Mouse (Mus musculus): ENCODE results near the gene Psmb7. TPM values are rescaled to one million over a fixed set of nuclear protein-coding genes. Genes with fewer than 3 reads are reported as not detected.

Psmb7 gene
- polyA plus RNA-seq, 1 experiment from 2014 or later, result 211 TPM

DNA sequence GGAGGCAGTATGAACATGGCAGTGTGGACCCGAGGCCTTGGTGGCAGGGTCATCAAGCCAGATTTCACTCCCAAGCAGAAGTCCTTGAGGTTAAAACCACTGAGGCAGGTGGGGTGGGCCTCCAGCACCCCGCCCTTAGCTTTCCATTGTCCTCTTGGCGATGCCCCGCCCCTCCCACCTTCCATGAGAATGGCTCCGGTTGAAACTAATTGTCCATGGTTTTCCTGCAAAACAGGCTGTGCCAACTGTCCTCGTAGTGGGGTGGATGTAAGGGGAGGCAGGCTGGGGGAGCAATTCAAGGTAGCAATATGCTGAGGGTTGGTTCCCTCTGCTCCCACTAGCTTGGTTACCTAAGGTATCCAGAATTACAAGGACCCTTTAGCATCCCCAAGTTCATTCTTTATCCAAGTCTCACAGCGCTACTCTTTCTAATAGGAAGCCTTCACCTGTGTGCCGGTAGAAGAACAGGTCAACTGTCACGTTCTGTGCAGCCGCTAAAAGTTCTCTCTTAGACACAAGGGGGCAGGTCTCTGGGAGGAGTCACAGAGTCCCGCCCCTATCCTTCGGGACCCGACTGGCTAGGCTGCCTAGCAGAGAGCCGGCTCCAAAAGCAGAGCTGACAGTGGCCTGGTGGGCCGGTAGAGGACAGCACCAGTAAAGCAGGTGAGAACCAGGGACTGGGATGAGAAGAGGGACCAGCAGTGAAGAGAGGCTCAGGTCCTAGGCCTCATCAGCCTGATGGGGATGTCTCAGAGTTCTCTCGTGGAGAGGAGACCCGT lies 25.1 kb upstream of the Psmb7 start:
- WGBS, result 15% methylated on average over 17 of the region's 17 CpGs
- no peak overlapping the region for H3K9ac ChIP-seq
- H3K27ac ChIP-seq (ENCODE audit: poor library complexity, severe bottlenecking), result no peak overlapping the region
- no peaks in the 10 kb centered on the region for H3K9me3 ChIP-seq (replicated peaks)
- ATAC-seq (ENCODE audit: insufficient number of reproducible peaks, low FRiP score), result peak; percentile 48; the same call in 1 of the 2 replicates
- H3K4me1 ChIP-seq (replicated peaks), result peaks cover 5% of the 10 kb centered on the region; the same call in 1 of the 2 replicates
- H3K4me2 ChIP-seq, result peak overlapping the region; percentile 52
- H3K36me3 ChIP-seq, result no peaks in the 10 kb centered on the region
- peaks cover 58% of the 10 kb centered on the region for H3K27me3 ChIP-seq (replicated peaks)
- H3K4me3 ChIP-seq, result peak overlapping the region; percentile 14; the same call in 1 of the 2 replicates

DNA sequence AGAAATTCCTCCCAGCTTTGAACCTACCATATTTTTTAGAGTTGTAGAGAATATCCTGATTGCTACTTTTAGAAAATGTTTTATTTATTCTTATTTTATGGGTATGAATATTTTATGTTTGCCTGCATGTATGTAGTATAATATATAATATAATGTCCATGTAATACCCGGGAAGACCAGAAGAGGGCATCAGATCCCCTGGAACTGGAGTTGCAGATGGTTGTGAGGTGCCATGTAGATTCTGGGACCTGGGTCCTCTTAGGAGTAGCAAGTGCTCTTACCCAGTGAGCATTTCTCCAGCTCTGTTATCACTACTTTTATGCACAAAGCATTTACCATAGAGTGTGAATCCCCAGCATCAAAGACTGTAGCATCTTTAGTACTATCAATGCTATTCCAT lies 17.5 kb upstream of the Psmb7 start:
- no peak overlapping the region for H3K9ac ChIP-seq
- no peak overlapping the region for H3K27ac ChIP-seq (ENCODE audit: poor library complexity, severe bottlenecking)
- H3K4me1 ChIP-seq (replicated peaks), result 0 out of 2 replicates have a peak, but pooled peaks cover 3% of the 10 kb centered on the region
- 0% methylated on average over 1 of the region's 1 CpGs for WGBS
- ATAC-seq (ENCODE audit: insufficient number of reproducible peaks, low FRiP score), result no peak
- H3K27me3 ChIP-seq (replicated peaks), result 0 out of 2 replicates have a peak, but pooled peaks cover 10% of the 10 kb centered on the region
- H3K4me3 ChIP-seq, result no peak overlapping the region
- no peaks in the 10 kb centered on the region for H3K9me3 ChIP-seq (replicated peaks)
- H3K36me3 ChIP-seq, result no peaks in the 10 kb centered on the region
- H3K4me2 ChIP-seq, result no peak overlapping the region

DNA sequence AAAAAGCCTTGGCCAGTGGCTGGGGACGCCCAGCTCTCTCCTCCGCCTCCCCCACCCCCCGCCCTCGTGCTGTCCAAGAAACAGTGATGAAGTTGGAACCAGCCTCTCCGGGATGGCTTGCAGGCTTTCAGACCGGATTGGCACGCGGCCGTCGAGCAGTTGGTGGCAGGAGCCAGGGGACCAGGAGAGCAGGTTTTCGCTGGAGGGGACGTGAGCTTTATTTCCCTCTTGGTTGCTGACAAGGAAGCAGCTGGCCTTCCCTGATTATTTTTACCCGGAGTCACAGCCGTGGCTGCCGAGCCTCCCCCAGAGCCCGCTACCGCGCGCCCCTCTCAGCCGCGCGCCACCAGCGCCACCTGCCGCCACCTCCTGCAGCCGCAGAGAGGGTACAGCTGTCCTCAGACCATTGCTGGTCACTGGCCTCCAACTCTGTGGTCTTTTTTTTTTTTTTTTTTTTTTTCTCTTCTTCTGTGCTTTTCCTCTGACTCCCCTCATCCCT lies 14.5 kb upstream of the Psmb7 start:
- Histone ChIP-seq H3K4me2 (peak overlapping the region; percentile 69), H3K27me3 (replicated peaks) (0 out of 2 replicates have a peak, but pooled peaks cover 10% of the 10 kb centered on the region), H3K36me3 (no peaks in the 10 kb centered on the region), H3K4me3 (peak overlapping the region; percentile 40), H3K27ac (ENCODE audit: poor library complexity, severe bottlenecking) (no peak overlapping the region), H3K9me3 (replicated peaks) (no peaks in the 10 kb centered on the region), H3K9ac (peak overlapping the region; percentile 28; the same call in 1 of the 2 replicates), H3K4me1 (replicated peaks) (0 out of 2 replicates have a peak, but pooled peaks cover 3% of the 10 kb centered on the region)
- WGBS, result under 1% methylated on average over 24 of the region's 25 CpGs
- ATAC-seq (ENCODE audit: insufficient number of reproducible peaks, low FRiP score), result peak; percentile 87

DNA sequence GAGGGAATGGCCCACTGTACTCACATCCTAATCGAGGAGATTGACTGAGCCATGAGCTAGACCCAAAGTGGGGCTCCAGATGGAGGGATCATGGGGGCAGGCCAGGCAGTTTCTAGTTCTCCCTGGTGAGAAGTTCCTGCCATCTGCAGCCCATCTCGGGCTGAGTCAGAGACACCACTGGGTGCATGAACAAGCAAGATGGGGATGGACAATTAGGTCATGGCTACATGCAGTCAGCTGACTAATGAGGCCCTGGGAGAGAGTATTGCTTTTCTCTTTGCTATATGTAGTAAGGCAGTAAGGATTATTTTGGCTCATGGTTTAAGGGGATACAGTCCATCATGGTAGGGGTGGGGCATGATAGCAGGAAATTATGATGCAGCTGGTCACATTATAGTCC lies 9.8 kb upstream of the Psmb7 start:
- Histone ChIP-seq H3K4me1 (replicated peaks) (0 out of 2 replicates have a peak, but pooled peaks cover 3% of the 10 kb centered on the region), H3K4me3 (no peak overlapping the region), H3K27me3 (replicated peaks) (0 out of 2 replicates have a peak, but pooled peaks cover 10% of the 10 kb centered on the region), H3K4me2 (no peak overlapping the region), H3K36me3 (no peaks in the 10 kb centered on the region), H3K27ac (ENCODE audit: poor library complexity, severe bottlenecking) (no peak overlapping the region), H3K9me3 (replicated peaks) (no peaks in the 10 kb centered on the region), H3K9ac (no peak overlapping the region)
- ATAC-seq (ENCODE audit: insufficient number of reproducible peaks, low FRiP score), result no peak
- WGBS, result 83% methylated on average over 2 of the region's 2 CpGs

DNA sequence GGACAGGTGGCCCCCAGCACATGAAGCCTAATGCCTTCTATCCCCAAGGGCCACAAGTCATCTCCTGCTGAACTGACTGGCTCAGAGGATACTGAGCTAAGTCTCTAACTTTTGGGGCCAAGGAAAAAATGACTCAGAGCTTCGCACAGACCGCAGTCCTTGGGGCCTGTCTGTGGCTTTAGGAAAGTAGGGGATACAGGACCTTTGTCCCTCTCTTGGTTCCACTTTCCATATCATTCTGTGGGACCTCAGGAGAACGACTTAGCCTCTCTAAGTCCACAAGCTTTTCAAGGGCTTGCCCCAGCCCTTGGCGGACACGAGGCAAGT lies 9.4 kb upstream of the Psmb7 start:
- ATAC-seq (ENCODE audit: insufficient number of reproducible peaks, low FRiP score), result no peak
- Histone ChIP-seq H3K4me2 (no peak overlapping the region), H3K4me3 (no peak overlapping the region), H3K36me3 (no peaks in the 10 kb centered on the region), H3K4me1 (replicated peaks) (0 out of 2 replicates have a peak, but pooled peaks cover 3% of the 10 kb centered on the region), H3K27ac (ENCODE audit: poor library complexity, severe bottlenecking) (no peak overlapping the region), H3K9ac (no peak overlapping the region), H3K9me3 (replicated peaks) (no peaks in the 10 kb centered on the region; the same call in 1 of the 2 replicates), H3K27me3 (replicated peaks) (0 out of 2 replicates have a peak, but pooled peaks cover 10% of the 10 kb centered on the region)
- WGBS, result 81% methylated on average over 5 of the region's 5 CpGs

DNA sequence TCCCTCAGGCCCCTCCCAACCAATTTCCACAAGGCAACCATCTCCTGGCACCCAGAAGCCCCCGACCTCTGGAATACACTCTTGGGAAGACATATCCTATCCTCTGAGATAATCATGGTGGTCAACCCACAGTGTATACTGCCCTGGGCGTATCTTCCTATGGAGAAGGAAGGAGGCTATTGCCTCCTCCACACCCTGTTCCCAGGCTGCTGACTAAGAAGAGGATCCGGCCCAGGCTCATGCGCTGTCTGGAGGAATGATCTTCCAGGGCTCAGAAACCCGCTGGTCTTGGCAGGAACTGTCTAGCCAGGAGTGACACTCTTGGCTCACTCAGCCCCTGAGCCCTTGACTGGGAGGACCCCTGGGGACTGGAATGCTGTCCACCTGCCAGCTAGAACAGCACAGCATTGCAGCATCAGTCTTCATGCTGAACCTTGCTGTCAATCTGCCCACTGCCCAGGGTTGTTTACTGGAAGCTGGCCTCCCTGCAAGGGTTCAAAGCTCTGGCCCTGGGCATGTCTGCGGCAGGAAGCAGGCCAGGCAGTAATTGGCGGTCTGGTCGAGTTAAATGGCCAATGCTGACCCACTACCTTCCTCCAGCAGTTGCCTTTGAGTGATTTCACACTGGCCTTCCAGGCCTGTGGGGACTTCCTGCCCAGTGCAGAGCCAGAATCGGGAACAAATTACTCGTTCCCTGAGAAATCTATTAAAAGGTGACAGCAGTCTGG lies 8.8 kb upstream of the Psmb7 start:
- H3K27ac ChIP-seq (ENCODE audit: poor library complexity, severe bottlenecking), result no peak overlapping the region
- no peak overlapping the region for H3K4me3 ChIP-seq
- 58% methylated on average over 10 of the region's 10 CpGs for WGBS
- H3K36me3 ChIP-seq, result no peaks in the 10 kb centered on the region
- no peak overlapping the region for H3K9ac ChIP-seq
- no peak for ATAC-seq (ENCODE audit: insufficient number of reproducible peaks, low FRiP score)
- 0 out of 2 replicates have a peak, but pooled peaks cover 10% of the 10 kb centered on the region for H3K27me3 ChIP-seq (replicated peaks)
- H3K4me2 ChIP-seq, result no peak overlapping the region
- H3K9me3 ChIP-seq (replicated peaks), result no peaks in the 10 kb centered on the region; the same call in 1 of the 2 replicates
- H3K4me1 ChIP-seq (replicated peaks), result no peaks in the 10 kb centered on the region

DNA sequence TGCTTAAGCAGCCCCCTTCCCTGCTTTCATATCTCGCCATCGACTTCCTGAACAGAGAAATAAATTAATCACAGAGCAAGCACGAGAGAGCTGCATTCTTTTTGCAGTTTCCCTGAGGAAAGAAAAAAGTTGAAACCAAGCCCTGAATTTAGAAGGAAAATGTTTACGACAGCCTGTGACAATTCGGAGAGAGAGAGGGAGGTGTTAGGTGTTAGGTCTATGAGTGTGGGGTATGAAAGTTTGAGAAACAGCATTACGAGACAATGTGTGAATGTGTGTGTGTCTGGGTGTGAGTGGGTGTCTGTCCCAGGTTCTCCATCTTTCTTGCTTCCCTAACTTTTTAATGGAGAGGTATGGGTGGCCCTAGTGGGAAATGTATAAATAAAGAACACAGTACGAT lies 8.2 kb upstream of the Psmb7 start:
- no peak overlapping the region for H3K27ac ChIP-seq (ENCODE audit: poor library complexity, severe bottlenecking)
- no peak overlapping the region for H3K4me3 ChIP-seq
- no peak for ATAC-seq (ENCODE audit: insufficient number of reproducible peaks, low FRiP score)
- 0 out of 2 replicates have a peak, but pooled peaks cover 10% of the 10 kb centered on the region for H3K27me3 ChIP-seq (replicated peaks)
- no peak overlapping the region for H3K4me2 ChIP-seq
- H3K4me1 ChIP-seq (replicated peaks), result peaks cover 5% of the 10 kb centered on the region
- no peaks in the 10 kb centered on the region; the same call in 1 of the 2 replicates for H3K9me3 ChIP-seq (replicated peaks)
- WGBS, result 75% methylated on average over 7 of the region's 7 CpGs
- no peak overlapping the region for H3K9ac ChIP-seq
- no peaks in the 10 kb centered on the region for H3K36me3 ChIP-seq

DNA sequence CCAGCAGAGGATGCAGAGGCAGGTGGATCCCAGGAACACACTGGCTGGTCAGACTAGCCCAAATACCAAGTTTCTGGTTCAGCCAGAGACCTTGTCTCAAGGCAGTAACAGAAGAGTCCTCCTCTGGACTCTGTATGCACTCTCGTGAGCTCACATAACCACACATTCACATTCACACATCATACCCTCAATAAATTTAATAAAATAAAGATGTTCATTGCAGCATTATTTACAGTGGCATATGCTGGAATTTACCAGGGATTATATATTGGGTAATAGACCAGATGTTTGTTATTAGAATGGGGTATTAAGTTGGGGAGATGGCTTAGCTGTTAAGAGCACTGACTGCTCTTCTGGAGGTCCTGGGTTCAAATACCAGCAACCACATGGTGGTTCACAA lies 6.5 kb upstream of the Psmb7 start:
- Histone ChIP-seq H3K4me1 (replicated peaks) (peaks cover 6% of the 10 kb centered on the region), H3K4me2 (no peak overlapping the region), H3K36me3 (no peaks in the 10 kb centered on the region), H3K9ac (no peak overlapping the region), H3K27me3 (replicated peaks) (no peaks in the 10 kb centered on the region), H3K9me3 (replicated peaks) (no peaks in the 10 kb centered on the region; the same call in 1 of the 2 replicates), H3K27ac (ENCODE audit: poor library complexity, severe bottlenecking) (no peak overlapping the region), H3K4me3 (no peak overlapping the region)
- ATAC-seq (ENCODE audit: insufficient number of reproducible peaks, low FRiP score), result no peak
- 80% methylated on average over 1 of the region's 1 CpGs for WGBS

DNA sequence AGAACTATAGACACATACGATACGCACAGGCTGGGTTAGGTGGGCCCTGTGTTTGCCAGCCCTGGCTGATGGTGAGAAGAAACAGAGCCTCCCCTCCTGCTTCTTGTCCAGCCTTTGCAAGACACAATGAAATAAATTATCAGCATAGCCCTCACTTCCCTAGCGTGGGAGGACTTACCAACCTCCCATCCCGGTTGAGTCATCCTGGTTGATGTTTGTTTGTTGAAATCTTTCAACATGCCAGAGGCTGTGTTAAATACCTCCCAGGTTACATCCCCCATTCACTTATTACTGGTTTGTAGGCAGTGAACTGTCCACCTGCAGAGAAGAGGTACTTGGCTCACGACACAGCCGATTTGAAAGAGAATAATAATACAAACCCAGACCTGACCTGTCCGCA lies 3.8 kb upstream of the Psmb7 start:
- H3K9ac ChIP-seq, result no peak overlapping the region
- no peak overlapping the region for H3K4me3 ChIP-seq
- H3K27ac ChIP-seq (ENCODE audit: poor library complexity, severe bottlenecking), result no peak overlapping the region
- no peaks in the 10 kb centered on the region for H3K36me3 ChIP-seq
- H3K4me1 ChIP-seq (replicated peaks), result peaks cover 8% of the 10 kb centered on the region
- no peaks in the 10 kb centered on the region for H3K27me3 ChIP-seq (replicated peaks)
- no peaks in the 10 kb centered on the region; the same call in 1 of the 2 replicates for H3K9me3 ChIP-seq (replicated peaks)
- H3K4me2 ChIP-seq, result no peak overlapping the region
- ATAC-seq (ENCODE audit: insufficient number of reproducible peaks, low FRiP score), result no peak
- WGBS, result 67% methylated on average over 7 of the region's 7 CpGs

DNA sequence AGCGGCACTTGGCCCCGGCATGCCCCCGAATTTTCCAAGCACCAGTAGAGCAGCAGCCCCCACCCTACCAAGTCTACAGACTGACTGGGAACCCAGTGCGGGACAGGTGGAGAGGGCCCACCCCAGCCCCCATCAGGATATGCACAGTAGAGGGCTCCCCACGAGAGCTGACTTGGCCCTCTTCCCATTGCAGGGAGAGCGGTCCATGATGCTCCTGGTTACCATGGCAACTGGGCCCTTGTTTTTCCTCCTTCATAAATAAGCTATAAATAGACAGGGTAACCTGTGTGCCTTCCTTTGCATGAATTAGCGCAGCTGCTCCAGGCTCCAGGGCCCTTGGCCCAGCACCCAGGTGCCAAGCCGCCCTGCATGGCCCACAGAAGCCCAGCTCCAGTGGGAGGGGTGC lies 3.3 kb upstream of the Psmb7 start:
- no peak overlapping the region for H3K9ac ChIP-seq
- no peak for ATAC-seq (ENCODE audit: insufficient number of reproducible peaks, low FRiP score)
- 69% methylated on average over 8 of the region's 8 CpGs for WGBS

DNA sequence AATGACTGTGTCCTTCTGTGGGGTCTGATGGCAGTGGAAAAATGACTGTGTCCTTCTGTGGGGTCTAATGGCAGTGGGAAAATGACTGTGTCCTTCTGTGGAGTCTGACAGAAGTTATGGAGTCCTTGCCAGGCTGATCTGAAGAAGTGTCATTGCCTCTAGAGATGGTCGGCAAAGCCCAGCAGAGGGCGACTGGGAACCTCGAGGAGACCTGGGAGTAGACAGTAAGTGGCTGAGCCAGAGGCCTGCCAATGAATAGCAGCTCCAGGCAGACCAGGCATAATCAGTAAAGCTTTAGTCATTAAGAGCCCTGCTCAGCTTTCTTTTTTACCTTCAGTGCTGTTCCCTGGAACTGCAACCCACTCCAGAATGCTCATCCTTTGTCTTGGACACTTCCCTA lies 2.0 kb upstream of the Psmb7 start:
- 1% methylated on average over 3 of the region's 3 CpGs for WGBS
- Histone ChIP-seq H3K9me3 (replicated peaks) (no peaks in the 10 kb centered on the region; the same call in 1 of the 2 replicates), H3K27me3 (replicated peaks) (no peaks in the 10 kb centered on the region)

More for the DNA sequence above, 3.3 kb upstream of the Psmb7 start:
- no peaks in the 10 kb centered on the region for H3K36me3 ChIP-seq
- no peak overlapping the region for H3K4me3 ChIP-seq
- peaks cover 8% of the 10 kb centered on the region for H3K4me1 ChIP-seq (replicated peaks)
- H3K4me2 ChIP-seq, result no peak overlapping the region
- no peak overlapping the region for H3K27ac ChIP-seq (ENCODE audit: poor library complexity, severe bottlenecking)
- H3K27me3 ChIP-seq (replicated peaks), result no peaks in the 10 kb centered on the region
- no peaks in the 10 kb centered on the region; the same call in 1 of the 2 replicates for H3K9me3 ChIP-seq (replicated peaks)

More for the DNA sequence above, 2.0 kb upstream of the Psmb7 start:
- H3K27ac ChIP-seq (ENCODE audit: poor library complexity, severe bottlenecking), result no peak overlapping the region
- H3K4me2 ChIP-seq, result no peak overlapping the region
- H3K4me1 ChIP-seq (replicated peaks), result peaks cover 8% of the 10 kb centered on the region
- no peak overlapping the region for H3K4me3 ChIP-seq
- no peak overlapping the region for H3K9ac ChIP-seq
- peaks cover 11% of the 10 kb centered on the region for H3K36me3 ChIP-seq
- ATAC-seq (ENCODE audit: insufficient number of reproducible peaks, low FRiP score), result 0 out of 2 replicates have a peak, but pooled peaks have one; percentile 40

Data from heart, embryonic 12.5 days (tissue).